Mouse (Mus musculus) spleen, adult 10 weeks (tissue): ENCODE data around the gene Ptpn12. TPM values are rescaled to one million over a fixed set of nuclear protein-coding genes. Genes with fewer than 3 reads are reported as not detected.

Experiments
- polyA plus RNA-seq: library from polyadenylated mRNA; stranded (reverse); fragments of 350-450 nt; fragmentation: Illumina TruSeq; extraction: RNeasy Lipid Tissue Mini Kit (QIAGEN cat#74804); gene quantifications from one replicate; pipeline ENCODE4 v1.2.3, GENCODE M21; 2015; ENCODE audit warnings: low replicate concordance; ENCODE audit not compliant: insufficient read depth

Gene Ptpn12
- polyA plus RNA-seq, result 64.8 TPM

DNA sequence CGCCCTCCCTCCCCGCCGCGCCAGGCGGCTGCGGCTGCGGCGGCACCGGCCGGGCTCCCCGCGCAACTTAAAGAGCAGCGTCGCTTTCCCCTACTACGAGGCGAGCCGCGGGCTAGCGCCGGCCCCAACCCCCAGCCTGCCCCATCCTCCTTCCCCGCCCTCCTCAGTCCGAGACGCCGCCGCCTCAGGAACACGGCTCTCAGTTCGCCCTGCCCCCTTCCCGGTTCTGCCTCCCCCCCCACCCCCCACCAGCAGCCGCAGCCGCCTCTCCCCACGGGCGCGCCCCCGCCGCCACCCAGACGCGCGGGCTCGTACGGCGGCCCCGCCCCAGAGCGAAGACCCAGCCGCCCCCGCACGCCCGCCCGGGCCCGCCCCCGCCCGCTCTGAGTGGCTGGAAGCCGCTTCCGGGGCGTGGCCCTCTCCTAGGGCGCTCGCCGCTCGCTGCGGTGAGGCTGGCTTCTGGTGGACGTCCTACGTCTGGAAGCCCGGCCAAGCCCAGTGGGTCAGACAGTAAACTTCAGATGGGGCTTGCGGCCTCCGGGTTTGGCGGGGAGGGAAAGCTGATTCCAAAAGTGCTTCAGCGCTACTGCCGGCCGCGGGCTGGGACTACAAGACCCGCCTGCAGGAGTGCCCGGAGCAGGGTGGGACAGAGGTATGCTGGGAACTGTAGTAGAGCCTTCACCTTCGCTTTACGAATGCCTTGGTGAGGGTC lies at the start of gene Ptpn12:
Gene Ptpn12, minus strand, starts transcription at position 92 of the 712 bp plus-strand sequence.

DNA sequence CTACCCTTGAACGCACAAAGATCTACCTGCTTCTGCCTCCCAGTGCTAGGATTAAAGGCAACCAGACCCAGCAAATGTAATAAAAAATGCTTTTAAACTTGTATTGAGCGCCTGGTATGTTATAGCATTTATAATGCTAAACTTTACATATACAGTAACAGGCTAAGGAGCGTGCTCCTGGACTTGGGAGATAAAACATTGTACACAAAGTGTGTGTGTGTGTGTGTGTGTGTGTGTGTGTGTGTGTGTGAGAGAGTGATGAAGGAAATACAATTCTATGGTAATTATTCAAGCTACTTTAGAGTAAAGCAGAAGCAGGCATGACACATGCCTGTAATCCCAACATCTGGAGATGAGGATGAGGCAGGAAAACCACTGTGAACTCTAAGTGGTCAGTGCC lies 99.4 kb downstream of the Ptpn12 start, which contains the start of gene Rsbn1l:
Gene Rsbn1l, minus strand, starts transcription at position 101 of the 400 bp plus-strand sequence.

Other genes with a start within 250 kb of the Ptpn12 start
- 40.0 TPM for gene Phtf2, start 173.8 kb downstream of the Ptpn12 start, polyA plus RNA-seq
- 34.7 TPM for gene Tmem60, start 173.7 kb downstream of the Ptpn12 start, polyA plus RNA-seq
- gene Rsbn1l, start 99.5 kb downstream of the Ptpn12 start, polyA plus RNA-seq, result 61.5 TPM
- 44.5 TPM for gene Gsap, start 130.3 kb upstream of the Ptpn12 start, polyA plus RNA-seq